Mouse (Mus musculus) neural tube, embryonic 13.5 days (tissue): ENCODE results near the gene Rbfox3. TPM values are rescaled to one million over a fixed set of nuclear protein-coding genes. Genes with fewer than 3 reads are reported as not detected.
A peak's percentile ranks its signal among the peaks of the same experiment; 100 is the strongest.

ENCODE experiments used
- ATAC-seq: fragments of 200-750 bp; cut with Nextera tagmentation; 2 replicates; pipeline ENCODE4 v1.8.0; 2017; ENCODE audit warnings: low read depth, mild to moderate bottlenecking, moderate TSS enrichment, moderate library complexity
- H3K27ac ChIP-seq: fragments of 300-500 bp; sonication (generic); replicated peaks from 2 replicates; pipeline ENCODE4 v1.5.1; 2015; ENCODE audit warnings: moderate library complexity, mild to moderate bottlenecking, inconsistent platforms
- H3K27me3 ChIP-seq: fragments of 300-500 bp; sonication (generic); 2 replicates; pipeline ENCODE4 v1.6.1; 2015; ENCODE audit warnings: mild to moderate bottlenecking, inconsistent platforms
- H3K36me3 ChIP-seq: fragments of 300-500 bp; sonication (generic); 2 replicates; pipeline ENCODE4 v1.6.1; 2015; ENCODE audit warnings: mild to moderate bottlenecking, inconsistent platforms
- H3K4me1 ChIP-seq: fragments of 300-500 bp; sonication (generic); replicated peaks from 2 replicates; pipeline ENCODE4 v1.6.1; 2015; ENCODE audit warnings: inconsistent platforms
- H3K4me2 ChIP-seq: fragments of 300-500 bp; sonication (generic); 2 replicates; pipeline ENCODE4 v1.6.1; 2015; ENCODE audit warnings: inconsistent platforms, mild to moderate bottlenecking, moderate library complexity
- H3K4me3 ChIP-seq: fragments of 300-500 bp; sonication (generic); 2 replicates; pipeline ENCODE4 v1.5.1; 2015; ENCODE audit warnings: mild to moderate bottlenecking, inconsistent platforms
- H3K9ac ChIP-seq: fragments of 300-500 bp; sonication (generic); 2 replicates; pipeline ENCODE4 v1.6.1; 2015; ENCODE audit warnings: moderate library complexity, mild to moderate bottlenecking, inconsistent platforms
- H3K9me3 ChIP-seq: fragments of 300-500 bp; sonication (generic); 2 replicates; pipeline ENCODE4 v1.6.1; 2016; ENCODE audit warnings: inconsistent platforms
- WGBS: fragments of 180-500 bp; shearing (Covaris S2); methylation state at CpG from one replicate; pipeline ENCODE4 v1.1.7; 2015; 5-methylcytosine and 5-hydroxymethylcytosine counted together
- polyA plus RNA-seq: library from polyadenylated mRNA; unstranded; fragments of >200 nt; fragmentation: Nextera tagmentation; extraction: Ambion mirVana; gene quantifications from 2 replicates; pipeline ENCODE4 v1.2.1, GENCODE M21; 2015

Rbfox3 gene
- polyA plus RNA-seq, 1 experiment from 2014 or later, result 71.2 TPM

DNA sequence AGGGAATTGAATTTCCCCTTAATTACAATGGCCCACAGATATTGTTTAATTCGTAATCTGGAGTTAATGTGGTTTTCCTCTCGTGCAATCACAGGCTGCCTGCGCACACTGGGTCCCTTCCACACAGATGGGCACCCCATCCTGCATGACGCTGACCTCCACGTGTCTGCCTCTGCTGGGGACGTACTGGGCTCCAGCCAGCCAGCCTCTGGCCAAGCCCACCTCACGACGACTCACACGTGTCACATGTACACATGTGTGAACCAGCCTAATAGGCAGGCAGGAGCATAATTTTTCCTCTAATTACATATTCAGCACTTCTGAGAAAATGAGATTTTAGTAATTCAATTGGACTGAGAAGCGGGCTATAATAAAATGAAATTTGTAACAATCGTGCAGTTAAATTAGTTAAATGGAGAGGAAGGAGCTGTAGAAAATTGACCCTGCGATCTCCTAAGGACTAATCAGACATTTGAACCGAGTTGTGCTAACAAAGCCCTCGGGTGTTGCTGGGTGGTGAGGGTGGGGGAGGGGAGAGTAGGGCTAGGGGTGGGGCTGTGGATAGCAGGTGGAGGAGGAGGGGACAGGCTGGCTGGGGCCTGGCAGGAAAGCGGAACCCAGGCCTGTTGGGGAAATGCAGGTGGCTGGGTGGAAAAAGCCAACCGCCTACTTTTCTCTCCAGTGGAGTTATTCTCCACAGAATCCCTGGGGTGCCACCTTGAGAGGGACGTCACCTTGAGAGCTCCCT, 360.4 kb downstream of the Rbfox3 start:
- WGBS, result 15% methylated on average over 17 of the region's 17 CpGs
- ATAC-seq, result peak; percentile 70
- Histone ChIP-seq H3K9ac (peak overlapping the region; percentile 41), H3K4me2 (no peak overlapping the region), H3K4me3 (no peak overlapping the region), H3K4me1 (peaks cover 72% of the 10 kb centered on the region), H3K27me3 (no peaks in the 10 kb centered on the region), H3K9me3 (no peaks in the 10 kb centered on the region), H3K36me3 (no peaks in the 10 kb centered on the region), H3K27ac (peak overlapping the region; percentile 82)

DNA sequence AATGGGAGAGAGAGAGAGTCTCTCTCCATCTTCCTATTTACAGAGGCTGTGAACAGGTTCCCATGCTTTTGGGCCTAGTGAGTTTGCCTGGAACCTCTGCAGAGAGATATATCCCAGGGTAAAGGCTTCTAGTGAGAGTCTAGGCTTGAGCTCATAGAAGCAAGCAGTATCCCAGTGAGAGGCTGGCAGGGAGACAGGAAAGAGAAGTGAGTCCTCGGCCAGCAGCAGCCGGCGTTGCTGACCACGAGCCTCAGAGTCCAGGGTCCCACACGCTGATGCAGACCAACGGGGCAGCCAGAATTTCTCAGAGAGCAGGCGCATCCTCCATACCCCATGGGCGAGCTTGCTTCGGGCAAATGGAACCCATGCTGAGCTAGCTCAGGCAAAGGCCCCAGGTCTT, 363.2 kb downstream of the Rbfox3 start:
- Histone ChIP-seq H3K27me3 (no peaks in the 10 kb centered on the region), H3K36me3 (no peaks in the 10 kb centered on the region), H3K4me3 (no peak overlapping the region), H3K4me1 (peaks cover 74% of the 10 kb centered on the region), H3K27ac (no peak overlapping the region), H3K9ac (no peak overlapping the region), H3K9me3 (no peaks in the 10 kb centered on the region), H3K4me2 (no peak overlapping the region)
- ATAC-seq, result no peak
- 92% methylated on average over 9 of the region's 9 CpGs for WGBS

DNA sequence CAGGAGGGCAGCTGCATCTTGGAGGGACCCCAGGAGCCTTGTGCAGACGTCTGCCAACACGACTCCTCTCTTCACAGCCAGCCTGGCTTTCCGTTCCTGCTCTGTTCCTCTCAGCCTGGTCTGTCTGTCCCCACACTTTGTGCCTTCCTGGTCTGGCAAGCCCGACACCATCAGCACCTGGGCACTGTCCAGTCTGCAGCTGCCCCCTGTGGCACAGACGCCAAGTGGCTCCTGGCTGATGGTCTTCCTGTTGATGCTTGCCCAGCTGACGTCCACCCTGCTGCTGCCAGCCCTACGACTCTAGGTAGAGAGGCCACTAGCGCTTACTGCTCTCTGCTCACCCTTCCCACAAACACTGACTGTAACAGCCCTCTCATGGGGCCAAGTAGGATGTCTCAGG, 365.1 kb downstream of the Rbfox3 start:
- ATAC-seq, result no peak
- Histone ChIP-seq H3K9ac (no peak overlapping the region), H3K27ac (no peak overlapping the region), H3K36me3 (no peaks in the 10 kb centered on the region), H3K4me3 (no peak overlapping the region), H3K27me3 (no peaks in the 10 kb centered on the region), H3K9me3 (no peaks in the 10 kb centered on the region), H3K4me1 (peaks cover 69% of the 10 kb centered on the region), H3K4me2 (no peak overlapping the region)
- 77% methylated on average over 8 of the region's 8 CpGs for WGBS

DNA sequence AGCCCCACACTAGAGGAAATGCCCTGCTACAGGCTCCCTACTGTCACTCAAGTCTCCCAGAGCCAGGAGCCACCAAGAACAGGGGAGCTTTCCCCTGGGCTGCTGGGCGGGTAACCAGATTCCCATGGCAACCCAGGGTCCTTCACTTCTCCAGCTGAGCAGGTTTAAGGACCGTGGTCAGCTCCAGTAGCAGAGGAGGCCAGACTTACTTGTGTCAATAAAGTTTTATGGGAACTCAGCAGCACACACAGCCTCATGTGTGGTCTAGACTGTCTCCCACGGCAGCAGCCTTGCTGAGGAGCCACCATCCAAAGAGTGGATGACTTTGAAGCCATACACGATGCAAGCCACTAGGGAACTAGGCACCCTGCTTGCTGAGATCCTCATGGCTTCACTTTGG, 365.7 kb downstream of the Rbfox3 start:
- H3K27ac ChIP-seq, result no peak overlapping the region
- H3K27me3 ChIP-seq, result no peaks in the 10 kb centered on the region
- H3K9ac ChIP-seq, result no peak overlapping the region
- H3K4me1 ChIP-seq, result peaks cover 65% of the 10 kb centered on the region
- H3K36me3 ChIP-seq, result no peaks in the 10 kb centered on the region
- no peak for ATAC-seq
- WGBS, result 18% methylated on average over 4 of the region's 4 CpGs
- no peak overlapping the region for H3K4me3 ChIP-seq
- no peak overlapping the region for H3K4me2 ChIP-seq
- H3K9me3 ChIP-seq, result no peaks in the 10 kb centered on the region

DNA sequence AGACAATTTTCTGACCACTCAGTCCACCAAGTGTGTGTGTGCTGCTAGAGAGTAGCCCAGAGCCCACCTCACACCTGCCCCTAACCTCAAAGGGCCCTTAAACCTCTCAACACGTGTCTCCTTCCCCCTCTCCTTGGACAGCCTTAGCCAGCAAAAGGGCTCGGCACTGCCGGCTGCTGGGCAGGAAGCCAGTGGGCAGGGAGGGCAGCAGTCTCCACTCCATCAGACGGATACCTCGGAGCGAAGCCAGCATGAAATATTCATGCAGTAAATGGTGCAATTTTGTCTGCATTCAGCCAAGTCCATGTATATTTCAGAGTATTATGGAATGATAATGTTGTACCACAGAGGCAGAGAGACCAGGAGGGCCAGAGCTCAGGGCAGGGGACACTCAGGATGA, 366.8 kb downstream of the Rbfox3 start:
- H3K36me3 ChIP-seq, result no peaks in the 10 kb centered on the region
- WGBS, result 53% methylated on average over 6 of the region's 6 CpGs
- peaks cover 54% of the 10 kb centered on the region for H3K4me1 ChIP-seq
- no peaks in the 10 kb centered on the region for H3K9me3 ChIP-seq
- no peak overlapping the region for H3K4me3 ChIP-seq
- no peak for ATAC-seq
- no peaks in the 10 kb centered on the region for H3K27me3 ChIP-seq
- no peak overlapping the region for H3K4me2 ChIP-seq
- no peak overlapping the region for H3K9ac ChIP-seq
- peak overlapping the region; percentile 20 for H3K27ac ChIP-seq

DNA sequence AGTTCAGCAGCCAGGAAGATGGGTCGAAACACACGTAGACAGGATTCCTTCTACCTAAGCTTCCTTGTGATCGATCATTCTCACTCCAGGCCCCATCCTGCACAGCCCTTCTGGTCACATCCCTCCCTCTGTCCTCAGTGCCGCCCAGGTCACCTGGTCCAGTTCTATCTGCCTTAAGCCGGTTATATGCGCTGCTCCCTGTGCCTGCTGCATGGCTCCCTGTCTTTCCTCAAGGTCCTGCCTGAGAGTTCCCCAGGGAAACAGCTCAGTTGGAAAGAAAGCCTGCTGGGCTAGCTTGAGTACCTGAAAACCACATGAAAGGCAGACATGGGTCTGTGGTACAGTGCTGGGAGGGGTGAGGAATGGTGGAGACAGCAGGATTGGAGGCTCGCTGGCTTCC, 368.5 kb downstream of the Rbfox3 start:
- WGBS, result 86% methylated on average over 7 of the region's 7 CpGs
- no peaks in the 10 kb centered on the region for H3K36me3 ChIP-seq
- no peak for ATAC-seq

DNA sequence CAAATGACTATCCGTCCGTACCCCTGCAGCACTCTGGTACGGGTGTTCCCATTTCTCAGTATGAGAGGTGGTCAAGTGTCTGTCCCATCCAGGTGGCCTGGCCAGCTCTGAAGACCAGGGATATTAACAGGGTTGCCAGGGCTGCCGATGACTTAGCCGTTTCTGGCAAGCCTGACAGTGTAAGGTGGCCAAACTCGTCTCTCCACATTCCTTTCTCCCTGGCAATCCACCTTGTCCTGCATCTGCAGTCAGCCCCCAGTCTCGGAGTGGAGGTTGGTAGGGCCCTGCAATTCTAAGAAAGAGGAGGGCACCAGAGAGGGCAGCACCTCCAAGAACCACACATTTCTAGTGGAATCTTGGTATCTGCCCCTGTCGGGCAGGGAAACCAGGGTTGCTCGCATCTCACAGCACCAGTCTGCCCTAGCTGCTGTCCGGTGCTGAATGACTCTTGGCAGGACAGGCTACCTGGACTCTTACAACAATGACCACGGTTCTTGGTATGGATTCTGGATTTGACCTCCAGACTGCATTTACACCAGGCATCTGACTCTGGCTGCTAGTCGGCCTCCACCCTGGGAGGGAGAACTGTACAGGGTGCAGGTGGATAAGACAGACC, 370.9 kb downstream of the Rbfox3 start:
- Histone ChIP-seq H3K27me3 (no peaks in the 10 kb centered on the region), H3K36me3 (no peaks in the 10 kb centered on the region), H3K9me3 (no peaks in the 10 kb centered on the region), H3K4me1 (peaks cover 50% of the 10 kb centered on the region), H3K4me3 (no peak overlapping the region), H3K9ac (no peak overlapping the region), H3K27ac (no peak overlapping the region), H3K4me2 (no peak overlapping the region)
- WGBS, result 68% methylated on average over 12 of the region's 12 CpGs
- no peak for ATAC-seq

More for the DNA sequence above, 368.5 kb downstream of the Rbfox3 start:
- Histone ChIP-seq H3K27ac (no peak overlapping the region), H3K9me3 (no peaks in the 10 kb centered on the region), H3K4me1 (peaks cover 49% of the 10 kb centered on the region), H3K27me3 (no peaks in the 10 kb centered on the region), H3K4me2 (no peak overlapping the region), H3K9ac (no peak overlapping the region), H3K4me3 (no peak overlapping the region)

DNA sequence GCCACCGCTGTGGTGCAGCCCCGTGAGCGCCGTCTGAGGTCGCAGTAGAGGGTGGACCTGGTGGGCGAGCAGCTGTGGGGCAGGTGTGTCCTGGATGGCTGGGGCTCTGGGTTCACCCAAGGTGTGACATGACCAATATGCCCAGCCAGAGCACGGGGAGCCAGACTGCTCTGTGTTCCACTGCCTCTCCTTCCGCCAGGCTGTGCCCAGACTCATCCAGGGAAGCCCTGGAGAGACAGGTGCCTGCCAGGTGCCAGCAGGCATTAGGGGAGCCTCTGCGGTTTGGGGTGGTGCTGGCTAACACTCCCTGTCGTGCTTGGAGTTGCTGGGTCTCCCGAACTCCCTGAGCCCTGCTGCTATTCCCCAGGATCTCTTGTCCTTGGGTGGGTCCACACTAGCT, 373.4 kb downstream of the Rbfox3 start:
- H3K4me3 ChIP-seq, result no peak overlapping the region
- peak overlapping the region; percentile 59 for H3K27ac ChIP-seq
- ATAC-seq, result no peak
- no peaks in the 10 kb centered on the region for H3K9me3 ChIP-seq
- H3K36me3 ChIP-seq, result no peaks in the 10 kb centered on the region
- peaks cover 55% of the 10 kb centered on the region for H3K4me1 ChIP-seq
- WGBS, result 65% methylated on average over 11 of the region's 11 CpGs
- no peaks in the 10 kb centered on the region for H3K27me3 ChIP-seq
- H3K4me2 ChIP-seq, result no peak overlapping the region
- no peak overlapping the region; the same call in 1 of the 2 replicates for H3K9ac ChIP-seq

DNA sequence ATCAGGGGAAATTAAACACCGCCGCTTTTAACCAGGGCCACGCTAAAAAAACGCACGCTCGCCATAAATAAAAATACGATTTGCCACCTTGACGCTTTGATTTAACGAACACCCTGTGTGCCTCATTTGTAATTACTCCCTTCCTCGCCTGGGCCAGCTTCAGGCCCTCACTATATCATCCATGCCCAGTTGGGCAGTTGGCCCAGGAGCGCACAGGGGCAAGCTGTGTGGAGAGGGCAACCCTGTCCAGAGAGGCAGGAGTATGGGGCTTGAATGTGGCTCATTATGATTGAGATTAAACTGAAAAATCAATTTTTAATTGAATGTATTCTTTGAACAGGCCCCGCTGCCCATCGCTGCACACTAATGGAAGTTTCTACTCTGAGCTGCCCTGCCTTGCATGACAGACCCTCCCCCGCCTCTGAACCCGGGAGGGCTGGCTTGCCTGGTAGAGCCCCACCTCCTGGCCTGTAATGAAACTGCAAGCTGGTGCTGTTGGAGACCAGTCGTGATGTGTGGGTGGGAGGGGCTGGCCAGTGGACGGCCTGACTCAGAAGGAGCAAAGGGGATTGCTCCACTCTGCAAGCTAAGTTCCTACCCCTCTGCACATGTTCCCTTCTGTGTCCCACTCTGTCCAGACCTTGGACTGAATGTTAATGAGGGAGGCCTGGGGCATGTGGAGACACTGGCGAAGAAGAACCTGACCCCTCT, 376.9 kb downstream of the Rbfox3 start:
- Histone ChIP-seq H3K4me3 (no peak overlapping the region), H3K36me3 (no peaks in the 10 kb centered on the region), H3K9me3 (no peaks in the 10 kb centered on the region), H3K27me3 (no peaks in the 10 kb centered on the region), H3K9ac (peak overlapping the region; percentile 13; the same call in 1 of the 2 replicates), H3K4me1 (peaks cover 63% of the 10 kb centered on the region), H3K4me2 (no peak overlapping the region), H3K27ac (peak overlapping the region; percentile 56)
- peak; percentile 43 for ATAC-seq
- WGBS, result 30% methylated on average over 18 of the region's 18 CpGs

DNA sequence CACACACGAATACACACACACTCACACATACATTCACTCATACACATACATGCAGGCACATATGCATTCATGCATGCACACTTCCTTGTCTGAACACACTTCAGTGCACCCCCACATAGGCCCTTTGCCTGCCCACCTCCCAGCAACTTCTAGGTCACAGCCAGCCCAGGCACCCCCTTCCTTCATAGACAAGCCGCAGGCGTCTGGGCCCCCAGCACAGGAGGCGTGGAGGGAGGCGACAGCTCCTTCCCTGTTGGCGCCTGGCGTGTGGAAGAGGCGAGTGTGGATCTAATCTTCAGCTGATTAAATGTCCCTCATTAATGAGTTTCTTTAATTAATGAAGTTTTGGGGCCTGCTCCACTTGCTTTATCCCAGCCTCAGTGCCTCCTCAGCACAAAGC, 381.1 kb downstream of the Rbfox3 start:
- Histone ChIP-seq H3K27ac (peak overlapping the region; percentile 64), H3K4me2 (no peak overlapping the region), H3K9me3 (no peaks in the 10 kb centered on the region), H3K9ac (0 out of 2 replicates have a peak overlapping the region, but pooled peaks have one; percentile 47), H3K4me1 (peaks cover 78% of the 10 kb centered on the region), H3K4me3 (no peak overlapping the region), H3K36me3 (no peaks in the 10 kb centered on the region), H3K27me3 (no peaks in the 10 kb centered on the region)
- WGBS, result 75% methylated on average over 8 of the region's 8 CpGs
- no peak for ATAC-seq

DNA sequence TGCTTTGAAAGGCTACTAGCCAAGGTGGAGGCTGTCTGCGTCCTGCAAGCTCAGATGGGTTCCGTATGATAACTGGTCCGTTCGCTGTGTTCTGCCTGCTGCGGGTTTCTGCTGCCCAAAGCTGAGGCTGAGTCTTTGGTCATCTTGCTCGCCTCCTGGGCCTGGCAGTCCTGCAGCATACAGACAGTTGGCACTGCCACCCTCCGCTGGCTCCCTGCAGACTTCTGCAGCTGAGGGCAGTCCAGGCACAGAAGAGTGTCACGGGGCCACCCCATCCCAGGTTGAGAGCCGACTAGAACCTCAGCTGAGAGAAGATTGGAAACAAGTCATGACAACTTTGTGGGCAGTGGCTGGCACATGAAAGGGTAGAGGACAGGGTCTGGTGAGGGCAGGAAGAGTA, 382.6 kb downstream of the Rbfox3 start:
- Histone ChIP-seq H3K27ac (no peak overlapping the region), H3K4me1 (peaks cover 77% of the 10 kb centered on the region), H3K27me3 (no peaks in the 10 kb centered on the region), H3K9me3 (no peaks in the 10 kb centered on the region), H3K4me2 (no peak overlapping the region), H3K9ac (no peak overlapping the region), H3K36me3 (no peaks in the 10 kb centered on the region), H3K4me3 (no peak overlapping the region)
- ATAC-seq, result no peak
- 92% methylated on average over 9 of the region's 9 CpGs for WGBS

DNA sequence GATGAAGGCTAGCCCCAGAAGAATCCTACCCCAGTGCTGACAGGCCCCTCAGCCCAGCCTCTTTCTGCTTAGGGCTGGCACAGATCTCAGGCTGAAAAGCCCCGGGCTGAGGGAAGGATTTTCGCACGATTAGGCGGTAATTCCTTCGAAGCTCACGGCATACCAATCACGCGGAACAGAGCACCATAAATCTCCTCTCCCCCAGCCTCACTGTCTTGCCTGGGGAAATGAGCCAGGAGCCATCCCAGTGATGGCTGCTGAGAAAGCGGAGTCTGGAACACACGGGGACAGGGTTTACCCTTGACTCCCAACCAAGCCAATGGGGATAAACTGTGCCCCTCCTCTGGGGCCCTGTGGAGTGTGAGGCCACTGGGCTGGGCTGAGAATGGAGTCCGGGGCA, 386.3 kb downstream of the Rbfox3 start:
- no peaks in the 10 kb centered on the region for H3K27me3 ChIP-seq
- peak; percentile 58 for ATAC-seq
- H3K4me3 ChIP-seq, result no peak overlapping the region
- peaks cover 4% of the 10 kb centered on the region; the same call in 1 of the 2 replicates for H3K36me3 ChIP-seq
- peak overlapping the region; percentile 93 for H3K27ac ChIP-seq
- H3K4me2 ChIP-seq, result no peak overlapping the region
- no peaks in the 10 kb centered on the region for H3K9me3 ChIP-seq
- peaks cover 55% of the 10 kb centered on the region for H3K4me1 ChIP-seq
- WGBS, result 8% methylated on average over 11 of the region's 11 CpGs
- peak overlapping the region; percentile 52 for H3K9ac ChIP-seq
